Mouse (Mus musculus) liver, embryonic 12.5 days (tissue): Measurements from ENCODE around the gene Slc9a5. TPM values are rescaled to one million over a fixed set of nuclear protein-coding genes. Genes with fewer than 3 reads are reported as not detected.

ENCODE experiments used
- ATAC-seq: fragments of 200-750 bp; cut with Nextera tagmentation; 2 replicates; pipeline ENCODE4 v1.8.0; 2017; ENCODE audit warnings: moderate number of reproducible peaks, mild to moderate bottlenecking, moderate library complexity
- H3K27ac ChIP-seq: fragments of 300-500 bp; sonication (generic); 2 replicates; pipeline ENCODE4 v1.5.1; 2016; ENCODE audit warnings: mild to moderate bottlenecking
- H3K27me3 ChIP-seq: fragments of 300-500 bp; sonication (generic); replicated peaks from 2 replicates; pipeline ENCODE4 v1.6.1; 2016; ENCODE audit warnings: mild to moderate bottlenecking, moderate library complexity
- H3K36me3 ChIP-seq: fragments of 300-500 bp; sonication (generic); 2 replicates; pipeline ENCODE4 v1.6.1; 2016; ENCODE audit warnings: mild to moderate bottlenecking, moderate library complexity
- H3K4me1 ChIP-seq: fragments of 300-500 bp; sonication (generic); 2 replicates; pipeline ENCODE4 v1.6.1; 2016
- H3K4me2 ChIP-seq: fragments of 300-500 bp; sonication (generic); 2 replicates; pipeline ENCODE4 v1.6.1; 2016; ENCODE audit warnings: mild to moderate bottlenecking, moderate library complexity
- H3K4me3 ChIP-seq: fragments of 300-500 bp; sonication (generic); 2 replicates; pipeline ENCODE4 v1.5.1; 2016; ENCODE audit warnings: mild to moderate bottlenecking, moderate library complexity
- H3K9ac ChIP-seq: fragments of 300-500 bp; sonication (generic); 2 replicates; pipeline ENCODE4 v1.6.1; 2016; ENCODE audit warnings: mild to moderate bottlenecking, moderate library complexity
- H3K9me3 ChIP-seq: fragments of 300-500 bp; sonication (generic); replicated peaks from 2 replicates; pipeline ENCODE4 v1.6.1; 2016; ENCODE audit warnings: mild to moderate bottlenecking, moderate library complexity
- WGBS: fragments of 180-500 bp; shearing (Covaris S2); methylation state at CpG from one replicate; pipeline ENCODE4 v1.1.7; 2016; ENCODE audit not compliant: insufficient replicate concordance; 5-methylcytosine and 5-hydroxymethylcytosine counted together
- polyA plus RNA-seq: library from polyadenylated mRNA; unstranded; fragments of >200 nt; fragmentation: Nextera tagmentation; extraction: Ambion mirVana; gene quantifications from 2 replicates; pipeline ENCODE4 v1.2.1, GENCODE M21; 2016

Slc9a5 gene
- polyA plus RNA-seq, 1 experiment from 2014 or later, result 0.42 TPM

DNA sequence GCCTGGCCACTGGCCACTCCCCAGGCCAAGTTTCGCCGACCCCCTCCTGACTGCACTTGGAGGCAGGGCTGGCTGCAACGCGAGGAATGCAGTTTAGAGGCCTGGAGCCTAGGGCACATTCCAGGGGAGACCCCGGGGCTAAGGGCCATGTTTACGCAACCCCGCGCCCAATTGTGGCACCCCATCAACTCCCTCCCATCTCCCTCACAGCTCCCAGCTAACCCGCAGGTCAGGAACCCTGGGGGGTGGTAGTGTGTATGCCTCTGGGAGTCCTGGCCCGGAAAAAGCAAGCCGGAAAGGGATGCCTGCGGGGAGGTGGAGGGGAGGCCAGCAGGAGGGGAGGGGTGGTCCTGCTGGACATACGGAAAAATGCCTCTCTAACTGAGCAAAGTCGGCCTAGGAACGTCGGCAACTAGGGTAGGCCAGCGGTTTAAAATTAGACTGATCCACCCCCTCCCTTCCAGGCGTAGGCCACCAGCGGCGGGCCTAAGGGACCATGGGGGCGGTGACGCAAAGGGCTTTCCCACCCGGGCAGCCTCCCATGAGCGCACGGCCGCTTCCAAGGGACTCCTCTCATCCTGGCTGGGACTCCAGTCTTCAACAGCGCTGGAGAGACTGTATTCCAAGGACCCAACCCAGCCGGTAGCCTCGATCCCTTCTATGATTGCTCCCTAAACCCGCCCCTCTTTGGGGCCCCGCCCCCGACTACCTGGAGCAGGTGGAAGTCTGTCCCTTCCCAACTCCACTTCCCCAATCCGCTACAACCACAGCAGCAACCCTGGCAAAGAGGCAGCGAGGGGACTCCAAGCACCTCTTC is 1.8 kb upstream of the Slc9a5 start:
- Histone ChIP-seq H3K4me2 (peak overlapping the region; percentile 98), H3K27ac (peak overlapping the region; percentile 74), H3K9me3 (no peaks in the 10 kb centered on the region), H3K36me3 (no peaks in the 10 kb centered on the region), H3K9ac (peak overlapping the region; percentile 77), H3K4me3 (peak overlapping the region; percentile 70), H3K27me3 (peaks cover 74% of the 10 kb centered on the region), H3K4me1 (peaks cover 69% of the 10 kb centered on the region)
- no peak; the same call in 1 of the 2 replicates for ATAC-seq
- 9% methylated on average over 34 of the region's 34 CpGs for WGBS

DNA sequence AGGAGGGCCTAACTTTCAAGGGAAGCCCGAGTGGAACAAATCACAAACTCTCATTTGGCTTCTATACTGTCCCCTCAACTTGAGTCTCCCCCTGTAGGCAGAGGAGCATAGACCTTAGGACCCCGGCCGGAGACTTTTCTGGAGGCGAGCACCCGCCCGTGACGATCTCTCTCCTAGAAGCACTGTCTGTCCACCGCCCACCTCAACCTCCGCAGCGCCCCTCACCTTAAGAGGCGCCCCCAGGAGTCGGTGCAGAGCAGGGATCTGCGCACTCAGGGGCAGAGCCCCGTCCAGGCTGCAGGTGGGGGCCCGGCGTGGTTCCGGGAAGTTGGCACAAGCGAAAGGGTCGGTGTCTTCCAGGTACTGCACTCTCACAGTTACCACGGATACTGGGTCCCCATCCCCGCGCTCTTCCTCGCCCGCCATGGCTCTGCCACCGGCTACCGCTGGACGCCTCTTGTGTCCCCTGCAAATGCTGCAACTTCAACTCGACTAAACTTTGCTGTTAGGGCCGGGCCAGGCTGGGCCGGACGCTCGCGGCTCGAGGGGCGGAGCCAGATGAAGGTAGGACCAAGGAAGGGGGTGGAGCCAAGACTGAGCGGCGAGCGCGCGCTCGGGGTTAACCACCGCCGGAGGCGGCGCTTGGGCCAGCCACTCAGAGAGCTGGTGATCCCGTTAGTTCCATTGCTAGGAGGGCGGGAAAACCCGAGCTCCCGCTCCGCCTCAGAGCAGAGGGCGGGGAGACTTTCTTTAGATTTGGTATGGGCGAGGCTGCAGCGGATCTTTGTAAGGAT is 1.0 kb upstream of the Slc9a5 start, which contains the start of gene Fhod1:
Fhod1 (minus strand) TSS at position 526 of the 794 bp plus-strand sequence.
- peak within 1 kb of the TSS; percentile 70 for H3K4me3 ChIP-seq
- peak within 1 kb of the TSS; percentile 74 for H3K27ac ChIP-seq
- H3K4me2 ChIP-seq, result peak within 1 kb of the TSS; percentile 98
- no peaks in the 10 kb centered on the region for H3K36me3 ChIP-seq
- peaks cover 62% of the 10 kb centered on the region for H3K4me1 ChIP-seq
- ATAC-seq, result peak; percentile 91
- WGBS, result 1% methylated on average over 53 of the region's 53 CpGs
- H3K27me3 ChIP-seq, result peaks cover 81% of the 10 kb centered on the region
- peak within 1 kb of the TSS; percentile 77 for H3K9ac ChIP-seq
- H3K9me3 ChIP-seq, result no peaks in the 10 kb centered on the region

DNA sequence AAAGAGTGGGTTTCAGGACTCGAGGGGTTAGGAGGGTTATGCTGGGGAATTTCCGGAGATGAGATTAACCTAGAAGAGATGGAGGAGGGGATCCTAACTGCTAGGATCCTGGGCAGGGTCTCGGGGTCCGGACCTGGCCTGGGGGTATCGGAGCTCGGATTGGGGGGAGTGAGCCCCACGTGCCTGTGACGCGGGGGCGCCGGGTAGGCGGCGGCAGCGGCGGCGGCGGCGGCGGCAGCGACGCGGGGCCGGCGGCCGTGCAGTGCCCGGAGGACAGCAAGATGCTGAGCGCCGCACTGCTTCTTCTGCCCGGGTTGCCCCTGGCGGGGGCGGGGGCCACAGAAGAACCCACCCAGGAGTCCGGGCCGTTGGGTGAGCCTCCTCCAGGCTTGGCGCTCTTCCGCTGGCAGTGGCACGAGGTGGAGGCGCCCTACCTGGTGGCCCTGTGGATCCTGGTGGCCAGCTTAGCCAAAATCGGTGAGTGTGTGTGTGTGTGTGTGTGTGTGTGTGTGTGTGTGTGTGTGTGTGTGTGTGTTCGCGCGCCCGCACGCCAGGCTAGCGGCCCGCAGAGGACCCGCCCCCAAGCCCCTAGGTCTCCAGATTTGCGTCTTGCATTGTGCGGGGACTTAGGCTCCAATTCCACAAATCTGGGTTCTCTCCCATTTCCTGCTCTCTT is 591 bp downstream of the Slc9a5 start:
- Histone ChIP-seq H3K4me2 (peak overlapping the region; percentile 98), H3K9ac (peak overlapping the region; percentile 54), H3K36me3 (no peaks in the 10 kb centered on the region), H3K9me3 (no peaks in the 10 kb centered on the region), H3K4me1 (peaks cover 51% of the 10 kb centered on the region), H3K27me3 (peaks cover 91% of the 10 kb centered on the region), H3K27ac (no peak overlapping the region), H3K4me3 (peak overlapping the region; percentile 70)
- ATAC-seq, result no peak
- WGBS, result 3% methylated on average over 40 of the region's 48 CpGs

DNA sequence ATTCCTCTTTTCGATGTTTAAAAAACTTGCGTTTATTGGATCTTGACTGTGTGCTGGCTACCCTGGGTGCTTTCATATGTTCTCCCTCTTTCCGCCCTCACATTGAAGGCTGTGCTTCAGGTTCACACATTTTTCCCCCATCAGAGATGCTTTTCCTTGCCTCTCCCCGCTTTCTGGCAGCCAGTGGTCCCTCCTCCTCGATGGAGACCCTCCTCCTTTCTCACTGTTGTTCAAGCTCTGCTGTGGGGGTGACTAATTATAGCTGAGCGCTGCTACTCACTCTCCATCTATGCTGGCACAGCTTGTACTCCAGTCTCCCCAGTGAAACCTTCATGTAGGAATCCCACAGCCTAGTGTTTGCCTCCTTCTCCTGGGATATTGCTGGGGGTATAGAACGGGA is 1.5 kb downstream of the Slc9a5 start:
- Histone ChIP-seq H3K9me3 (no peaks in the 10 kb centered on the region), H3K9ac (no peak overlapping the region), H3K36me3 (no peaks in the 10 kb centered on the region), H3K4me3 (no peak overlapping the region), H3K27ac (no peak overlapping the region), H3K27me3 (peaks cover 84% of the 10 kb centered on the region), H3K4me2 (no peak overlapping the region), H3K4me1 (peaks cover 44% of the 10 kb centered on the region)
- ATAC-seq, result no peak
- 48% methylated on average over 7 of the region's 7 CpGs for WGBS

DNA sequence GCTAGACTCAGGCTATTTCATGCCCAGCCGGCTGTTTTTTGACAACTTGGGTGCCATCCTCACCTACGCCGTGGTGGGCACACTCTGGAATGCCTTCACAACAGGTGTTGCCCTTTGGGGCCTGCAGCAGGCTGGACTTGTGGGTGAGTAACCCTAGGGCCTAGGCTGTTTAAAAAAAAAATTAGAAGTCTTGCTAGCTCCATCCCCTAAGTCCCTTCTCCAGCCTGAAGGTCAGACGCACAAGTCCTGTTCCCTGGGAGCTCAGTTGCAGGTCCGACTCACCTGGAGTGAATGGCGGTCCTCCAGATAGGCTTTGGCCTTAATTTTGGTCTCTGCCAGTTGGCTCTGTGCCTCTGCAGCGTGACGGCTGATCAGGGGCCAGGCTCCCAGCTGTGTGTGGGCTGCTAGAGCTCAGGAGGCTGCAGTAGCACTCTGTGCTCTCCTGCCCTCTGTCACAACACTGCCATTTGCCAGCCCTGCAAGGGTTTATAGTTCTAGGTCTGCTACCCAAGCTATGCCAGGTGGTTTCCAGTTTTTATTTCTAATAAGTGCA is 5.0 kb downstream of the Slc9a5 start:
- Histone ChIP-seq H3K9me3 (no peaks in the 10 kb centered on the region), H3K27ac (no peak overlapping the region), H3K4me2 (no peak overlapping the region), H3K4me1 (peaks cover 16% of the 10 kb centered on the region), H3K27me3 (peaks cover 65% of the 10 kb centered on the region), H3K9ac (no peak overlapping the region), H3K36me3 (no peaks in the 10 kb centered on the region), H3K4me3 (no peak overlapping the region)
- 77% methylated on average over 8 of the region's 8 CpGs for WGBS
- ATAC-seq, result no peak

DNA sequence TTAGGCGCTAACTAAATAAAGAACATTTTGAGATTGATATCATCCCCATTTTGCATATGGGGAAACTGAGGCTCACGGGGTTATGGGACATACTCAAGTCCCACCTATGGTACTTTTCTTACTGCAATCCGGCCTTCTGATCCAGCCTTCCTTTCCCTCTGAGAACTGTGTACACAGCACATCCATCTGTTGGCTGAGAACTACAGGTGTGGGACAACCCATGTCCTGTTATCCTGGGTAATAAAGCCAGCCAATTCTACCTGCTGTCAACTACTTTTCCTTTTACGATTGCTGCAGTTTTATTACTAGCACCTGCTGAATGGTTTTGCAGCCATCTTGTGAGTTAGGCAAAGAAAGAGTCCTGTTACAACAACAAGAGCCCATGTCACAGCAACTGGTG is 5.9 kb downstream of the Slc9a5 start:
- Histone ChIP-seq H3K27ac (no peak overlapping the region), H3K4me1 (peaks cover 9% of the 10 kb centered on the region), H3K27me3 (peaks cover 60% of the 10 kb centered on the region), H3K4me3 (no peak overlapping the region), H3K4me2 (no peak overlapping the region), H3K36me3 (no peaks in the 10 kb centered on the region), H3K9ac (no peak overlapping the region), H3K9me3 (no peaks in the 10 kb centered on the region)
- WGBS, result 79% methylated on average over 4 of the region's 4 CpGs
- ATAC-seq, result no peak

DNA sequence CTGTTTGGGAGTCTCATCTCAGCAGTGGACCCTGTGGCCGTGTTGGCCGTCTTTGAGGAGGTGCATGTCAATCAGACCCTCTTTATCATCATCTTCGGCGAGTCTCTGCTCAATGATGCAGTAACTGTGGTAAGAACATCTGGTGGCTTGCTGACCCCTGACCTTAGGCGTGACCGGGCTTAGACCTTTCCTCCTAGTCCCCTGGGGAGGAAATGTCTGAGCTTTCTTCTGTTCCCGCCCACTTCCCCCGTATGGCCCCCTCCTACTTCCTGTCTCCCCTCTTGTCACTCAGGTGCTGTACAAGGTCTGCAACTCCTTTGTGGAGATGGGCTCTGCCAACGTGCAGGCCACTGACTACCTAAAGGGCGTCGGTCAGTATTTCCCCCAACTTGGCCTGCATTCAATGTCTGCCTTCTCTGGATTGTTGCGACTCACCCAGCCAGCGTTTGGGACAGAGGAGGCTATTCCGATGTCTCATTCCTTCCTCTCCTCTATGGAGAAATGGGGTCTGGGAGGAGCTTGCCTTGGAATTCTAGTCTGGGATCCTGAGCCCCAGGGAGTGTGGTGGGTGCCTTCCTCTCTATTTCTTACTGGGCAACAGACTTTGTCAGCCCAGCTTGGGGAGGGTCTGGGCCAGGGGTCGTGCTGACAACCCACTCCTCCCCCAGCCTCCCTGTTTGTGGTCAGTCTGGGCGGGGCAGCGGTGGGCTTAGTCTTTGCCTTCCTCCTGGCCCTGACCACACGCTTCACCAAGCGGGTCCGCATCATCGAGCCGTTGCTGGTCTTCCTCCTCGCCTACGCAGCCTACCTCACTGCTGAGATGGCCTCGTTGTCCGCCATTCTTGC is 6.8 kb downstream of the Slc9a5 start:
- Histone ChIP-seq H3K4me2 (no peak overlapping the region), H3K4me3 (no peak overlapping the region), H3K9me3 (no peaks in the 10 kb centered on the region), H3K27me3 (peaks cover 52% of the 10 kb centered on the region), H3K9ac (no peak overlapping the region), H3K27ac (no peak overlapping the region), H3K36me3 (no peaks in the 10 kb centered on the region), H3K4me1 (peaks cover 9% of the 10 kb centered on the region)
- 0 out of 2 replicates have a peak, but pooled peaks have one; percentile 28 for ATAC-seq
- 42% methylated on average over 26 of the region's 26 CpGs for WGBS

DNA sequence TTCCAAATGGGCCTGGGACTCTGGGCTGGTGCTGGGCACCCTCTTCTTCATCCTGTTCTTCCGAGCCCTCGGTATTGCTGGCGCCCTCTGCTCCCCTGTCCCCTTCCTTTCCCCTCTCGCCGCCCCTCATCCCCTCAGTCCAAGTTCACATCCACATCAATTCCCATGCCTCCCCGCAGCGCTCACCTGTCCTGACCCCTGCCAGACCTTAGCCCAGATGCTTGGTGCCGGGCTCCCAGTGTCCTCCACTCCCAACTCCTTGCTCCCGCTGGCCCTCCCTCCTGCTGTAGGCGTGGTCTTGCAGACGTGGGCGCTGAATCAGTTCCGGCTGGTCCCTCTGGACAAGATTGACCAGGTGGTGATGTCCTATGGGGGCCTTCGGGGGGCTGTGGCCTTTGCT is 8.0 kb downstream of the Slc9a5 start:
- no peak overlapping the region for H3K27ac ChIP-seq
- no peaks in the 10 kb centered on the region for H3K36me3 ChIP-seq
- H3K4me1 ChIP-seq, result peaks cover 9% of the 10 kb centered on the region
- H3K27me3 ChIP-seq, result peaks cover 39% of the 10 kb centered on the region
- no peak overlapping the region for H3K9ac ChIP-seq
- no peak for ATAC-seq
- no peak overlapping the region for H3K4me3 ChIP-seq
- no peaks in the 10 kb centered on the region for H3K9me3 ChIP-seq
- H3K4me2 ChIP-seq, result no peak overlapping the region
- 80% methylated on average over 14 of the region's 14 CpGs for WGBS

DNA sequence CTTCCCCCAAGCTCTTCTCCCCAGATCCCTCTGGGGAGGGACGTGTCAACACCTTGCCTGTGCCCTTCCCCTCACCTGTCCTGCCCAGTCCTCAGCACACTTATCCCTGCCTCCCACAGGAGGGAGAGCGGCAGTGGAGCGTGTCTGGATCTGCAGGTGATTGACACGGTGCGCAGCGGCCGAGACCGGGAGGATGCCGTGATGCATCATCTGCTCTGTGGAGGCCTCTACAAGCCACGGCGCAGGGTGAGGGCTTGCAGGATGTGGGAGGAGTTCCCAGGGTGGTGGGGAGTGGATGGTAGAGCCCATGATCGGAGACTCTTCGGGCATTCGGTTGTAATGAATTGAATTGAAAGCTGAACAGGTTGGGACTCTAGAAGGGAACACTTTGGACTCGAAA is 10.6 kb downstream of the Slc9a5 start:
- ATAC-seq, result no peak
- H3K9ac ChIP-seq, result no peak overlapping the region

DNA sequence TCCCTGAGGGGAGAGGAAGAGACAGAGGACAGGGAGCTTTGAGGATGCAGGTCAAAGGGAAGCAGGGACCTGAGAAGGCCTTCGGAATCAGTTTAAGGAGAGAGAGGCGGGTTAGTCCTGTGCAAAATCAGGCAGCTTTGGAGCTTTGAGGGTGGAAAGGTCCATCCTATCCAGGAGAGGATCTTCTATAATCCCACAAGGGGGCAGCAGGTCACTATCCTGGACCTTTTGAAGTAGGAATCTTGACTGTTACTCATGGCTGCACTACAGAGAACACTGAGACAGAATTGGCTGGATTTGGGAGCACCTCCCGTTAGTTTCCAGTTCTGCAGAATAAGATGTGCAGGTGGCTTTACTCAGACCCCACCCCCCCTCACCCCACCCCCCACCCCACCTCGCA is 11.0 kb downstream of the Slc9a5 start:
- Histone ChIP-seq H3K27ac (no peak overlapping the region), H3K36me3 (no peaks in the 10 kb centered on the region), H3K4me1 (peaks cover 9% of the 10 kb centered on the region), H3K9ac (no peak overlapping the region), H3K4me3 (no peak overlapping the region), H3K27me3 (peaks cover 25% of the 10 kb centered on the region), H3K9me3 (no peaks in the 10 kb centered on the region), H3K4me2 (no peak overlapping the region)
- WGBS, result 51% methylated on average over 4 of the region's 4 CpGs
- no peak for ATAC-seq

More for the DNA sequence above, 10.6 kb downstream of the Slc9a5 start:
- H3K4me2 ChIP-seq, result no peak overlapping the region
- H3K36me3 ChIP-seq, result no peaks in the 10 kb centered on the region
- H3K4me3 ChIP-seq, result no peak overlapping the region
- peaks cover 9% of the 10 kb centered on the region for H3K4me1 ChIP-seq
- no peak overlapping the region for H3K27ac ChIP-seq
- H3K27me3 ChIP-seq, result peaks cover 25% of the 10 kb centered on the region
- WGBS, result 67% methylated on average over 15 of the region's 15 CpGs
- no peaks in the 10 kb centered on the region for H3K9me3 ChIP-seq
